Mouse (Mus musculus): ENCODE measurements around the gene Tspan32. TPM values are rescaled to one million over a fixed set of nuclear protein-coding genes. Genes with fewer than 3 reads are reported as not detected.

The Tspan32 gene
- 104 and 119 TPM in 2 replicates for total RNA-seq (2014; fragmentation: Nextera tagmentation)
- 247 and 297 TPM in 2 replicates for total RNA-seq (2017)
- 57.5 and 59.3 TPM in 2 replicates for polyA plus RNA-seq (2012)

GRCm38 (mm10) chr7:143004727-143005343, at the start of gene Tspan32:
TSS of gene Tspan32 (plus strand) at chr7:143005046.
- Histone ChIP-seq H3K9me3 (replicated peaks) (no peaks in the 10 kb centered on the region), H3K4me3 (ENCODE audit: low read depth, low read length) (peak within 1 kb of the TSS; percentile 80), H3K4me1 (ENCODE audit: insufficient read depth, low read depth, low read length) (peaks cover 74% of the 10 kb centered on the region), H3K27me3 (ENCODE audit: insufficient read depth, low read length) (no peaks in the 10 kb centered on the region), H3K36me3 (replicated peaks) (peaks cover 41% of the 10 kb centered on the region)
- ATAC-seq (ENCODE audit: extremely low read depth, insufficient number of reproducible peaks, low FRiP score, poor library complexity, severe bottlenecking) (peak; percentile 72), DNase-seq (ENCODE audit: low spot score) (peak; percentile 84)
- TF ChIP-seq CTCF (IDR thresholded peaks at IDR 0.05; ENCODE audit: low read depth, low read length) (no peak), GATA1 (IDR thresholded peaks at IDR 0.05; ENCODE audit: borderline replicate concordance, low read length) (no peak), POLR2AphosphoS5 (IDR thresholded peaks at IDR 0.05; ENCODE audit: insufficient replicate concordance, low read depth, low read length) (no peak), TAL1 (conservative IDR thresholded peaks at IDR 0.05; ENCODE audit: low read depth, low read length) (no peak; the same call in 1 of the 2 replicates), GATA2 (IDR thresholded peaks at IDR 0.05; ENCODE audit: borderline replicate concordance, low read depth, low read length) (no peak)

GRCm38 (mm10) chr7:142956018-142956417, 48.8 kb upstream of the Tspan32 start:
- TF ChIP-seq GATA1 (IDR thresholded peaks at IDR 0.05; ENCODE audit: borderline replicate concordance, low read length), result no peak
- TF ChIP-seq GATA2 (IDR thresholded peaks at IDR 0.05; ENCODE audit: borderline replicate concordance, low read depth, low read length), result no peak
- no peak for TF ChIP-seq TAL1 (conservative IDR thresholded peaks at IDR 0.05; ENCODE audit: low read depth, low read length)
- no peak for TF ChIP-seq POLR2AphosphoS5 (IDR thresholded peaks at IDR 0.05; ENCODE audit: insufficient replicate concordance, low read depth, low read length)
- no peak for TF ChIP-seq CTCF (IDR thresholded peaks at IDR 0.05; ENCODE audit: low read depth, low read length)
- peaks cover 4% of the 10 kb centered on the region for H3K27me3 ChIP-seq (ENCODE audit: insufficient read depth, low read length)

DNA sequence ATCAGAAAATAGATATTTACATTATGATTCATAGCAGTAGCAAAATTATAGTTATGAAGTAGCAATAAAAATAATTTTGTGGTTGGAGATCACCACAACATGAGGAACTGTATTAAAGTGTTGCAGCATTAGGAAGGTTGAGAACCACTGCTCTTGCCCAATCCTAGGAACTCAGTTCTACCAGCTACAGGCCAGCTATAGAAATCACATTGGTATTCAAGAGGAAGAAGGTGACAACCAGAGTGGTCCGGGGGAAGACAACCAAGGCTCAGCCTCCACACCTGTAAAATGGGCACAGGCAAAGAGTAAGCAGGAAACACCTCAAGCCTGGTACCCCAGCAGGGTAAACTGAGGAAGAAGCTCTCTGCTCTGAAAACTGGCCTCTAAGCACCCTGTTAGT, 46.0 kb upstream of the Tspan32 start:
- Histone ChIP-seq H3K4me3 (ENCODE audit: low read depth, low read length) (no peak overlapping the region), H3K36me3 (replicated peaks) (no peaks in the 10 kb centered on the region), H3K27me3 (ENCODE audit: insufficient read depth, low read length) (peaks cover 9% of the 10 kb centered on the region), H3K9me3 (replicated peaks) (no peaks in the 10 kb centered on the region), H3K4me1 (ENCODE audit: insufficient read depth, low read depth, low read length) (no peaks in the 10 kb centered on the region)
- ATAC-seq (ENCODE audit: extremely low read depth, insufficient number of reproducible peaks, low FRiP score, poor library complexity, severe bottlenecking) (no peak), DNase-seq (ENCODE audit: low spot score) (no peak)
- no peak for TF ChIP-seq POLR2AphosphoS5 (IDR thresholded peaks at IDR 0.05; ENCODE audit: insufficient replicate concordance, low read depth, low read length)
- no peak for TF ChIP-seq CTCF (IDR thresholded peaks at IDR 0.05; ENCODE audit: low read depth, low read length)

More at GRCm38 (mm10) chr7:142956018-142956417, 48.8 kb upstream of the Tspan32 start:
- DNase-seq (ENCODE audit: low spot score) (no peak), ATAC-seq (ENCODE audit: extremely low read depth, insufficient number of reproducible peaks, low FRiP score, poor library complexity, severe bottlenecking) (no peak)
- H3K4me1 ChIP-seq (ENCODE audit: insufficient read depth, low read depth, low read length), result no peaks in the 10 kb centered on the region
- no peak overlapping the region for H3K4me3 ChIP-seq (ENCODE audit: low read depth, low read length)
- H3K36me3 ChIP-seq (replicated peaks), result no peaks in the 10 kb centered on the region
- no peaks in the 10 kb centered on the region for H3K9me3 ChIP-seq (replicated peaks)

DNA sequence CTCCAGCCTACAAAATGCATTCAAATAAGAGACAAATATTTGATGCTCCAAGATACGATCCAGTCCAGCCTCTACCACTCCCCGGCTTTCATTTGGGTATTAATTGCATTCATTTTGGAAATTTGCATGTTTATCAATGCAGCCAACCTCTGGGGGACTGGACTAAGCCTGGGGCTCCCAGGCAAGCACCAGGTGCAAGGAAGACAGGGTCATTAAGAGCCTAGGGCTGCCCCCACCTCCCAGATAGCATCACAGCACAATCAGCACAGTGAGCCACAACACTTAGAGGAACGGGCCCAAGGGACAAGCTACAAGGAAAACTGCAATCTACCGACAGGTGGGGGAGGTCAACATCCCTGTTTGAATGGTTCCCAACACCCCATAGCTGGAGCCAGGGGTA, 45.1 kb upstream of the Tspan32 start:
- ATAC-seq (ENCODE audit: extremely low read depth, insufficient number of reproducible peaks, low FRiP score, poor library complexity, severe bottlenecking) (no peak), DNase-seq (ENCODE audit: low spot score) (no peak)
- Histone ChIP-seq H3K9me3 (replicated peaks) (no peaks in the 10 kb centered on the region), H3K4me3 (ENCODE audit: low read depth, low read length) (no peak overlapping the region), H3K36me3 (replicated peaks) (no peaks in the 10 kb centered on the region), H3K4me1 (ENCODE audit: insufficient read depth, low read depth, low read length) (no peaks in the 10 kb centered on the region), H3K27me3 (ENCODE audit: insufficient read depth, low read length) (peaks cover 16% of the 10 kb centered on the region)
- TF ChIP-seq CTCF (IDR thresholded peaks at IDR 0.05; ENCODE audit: low read depth, low read length) (no peak), GATA1 (IDR thresholded peaks at IDR 0.05; ENCODE audit: borderline replicate concordance, low read length) (no peak), GATA2 (IDR thresholded peaks at IDR 0.05; ENCODE audit: borderline replicate concordance, low read depth, low read length) (no peak), TAL1 (conservative IDR thresholded peaks at IDR 0.05; ENCODE audit: low read depth, low read length) (no peak)

DNA sequence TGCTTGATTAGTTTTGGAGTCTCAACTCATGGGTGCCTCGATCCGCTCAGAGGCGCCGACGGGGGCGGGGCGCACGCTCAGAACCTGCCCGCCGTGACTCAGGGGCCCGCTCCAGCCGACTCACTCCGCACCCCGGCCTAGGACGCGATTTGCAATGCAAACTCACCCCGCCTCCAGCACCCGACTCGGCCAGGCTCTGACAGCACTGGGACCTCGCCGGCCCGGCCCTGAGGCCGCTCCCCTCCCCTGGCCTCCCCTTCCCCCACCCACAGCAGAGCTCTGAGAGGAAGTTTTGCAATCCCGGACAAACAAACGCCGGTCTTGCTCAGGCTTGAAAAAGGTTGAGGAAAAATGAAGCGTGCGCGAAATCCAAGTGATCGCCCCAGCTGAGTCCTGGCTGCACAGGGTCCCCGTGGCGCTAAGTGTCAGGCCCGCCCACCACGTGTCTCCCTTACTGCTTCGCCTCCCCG, 37.4 kb upstream of the Tspan32 start:
- no peak for ATAC-seq (ENCODE audit: extremely low read depth, insufficient number of reproducible peaks, low FRiP score, poor library complexity, severe bottlenecking)
- H3K27me3 ChIP-seq (ENCODE audit: insufficient read depth, low read length), result peaks cover 33% of the 10 kb centered on the region

DNA sequence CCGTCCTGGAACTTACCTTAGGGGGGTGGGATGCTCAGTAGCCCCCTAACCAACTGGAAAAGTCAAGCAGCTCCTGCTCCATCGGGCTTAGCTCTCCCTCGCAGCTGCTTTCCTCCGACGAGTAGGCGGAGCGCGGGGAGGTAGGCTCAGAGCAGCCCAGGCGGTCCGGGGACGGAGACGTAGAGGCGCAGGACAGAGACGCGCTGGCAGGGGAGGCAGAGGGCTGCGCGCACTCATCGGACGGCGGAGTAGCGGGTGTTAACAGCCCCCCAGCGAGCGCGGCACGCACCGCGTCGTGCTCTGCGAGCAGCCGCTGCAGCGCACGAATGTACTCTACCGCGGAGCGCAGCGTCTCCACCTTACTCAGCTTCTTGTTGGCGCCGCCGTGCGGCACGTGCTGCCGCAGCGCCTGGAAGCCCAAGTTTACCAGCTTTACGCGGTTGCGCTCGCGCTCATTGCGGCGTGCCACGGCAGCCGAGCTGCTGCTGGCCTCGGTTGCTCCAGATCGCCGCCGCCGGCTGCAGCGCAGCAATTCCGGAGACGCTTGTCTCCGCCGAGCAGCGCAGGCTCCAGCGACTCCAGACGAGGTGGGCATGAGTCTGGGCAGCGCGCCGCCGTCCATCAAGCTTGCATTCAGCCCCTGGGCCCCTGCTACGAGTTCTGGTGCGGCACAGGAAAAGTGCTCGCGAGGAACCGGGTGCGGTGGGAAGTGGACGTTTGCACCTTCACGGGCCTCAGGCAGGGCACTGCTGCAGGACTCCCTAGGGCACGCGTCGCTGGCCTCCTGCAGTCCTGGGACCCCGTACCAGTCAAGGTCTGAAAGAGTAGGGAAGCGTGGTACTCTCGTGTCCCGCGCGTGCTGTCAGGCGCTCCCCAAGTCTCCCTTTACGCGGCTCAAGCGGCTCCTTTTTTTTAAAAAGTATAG, 36.7 kb upstream of the Tspan32 start:
- Histone ChIP-seq H3K9me3 (replicated peaks) (peaks cover 10% of the 10 kb centered on the region), H3K4me3 (ENCODE audit: low read depth, low read length) (no peak overlapping the region; the same call in 1 of the 2 replicates), H3K36me3 (replicated peaks) (no peaks in the 10 kb centered on the region), H3K27me3 (ENCODE audit: insufficient read depth, low read length) (peaks cover 33% of the 10 kb centered on the region), H3K4me1 (ENCODE audit: insufficient read depth, low read depth, low read length) (no peaks in the 10 kb centered on the region; the same call in 1 of the 2 replicates)
- DNase-seq (ENCODE audit: low spot score) (no peak), ATAC-seq (ENCODE audit: extremely low read depth, insufficient number of reproducible peaks, low FRiP score, poor library complexity, severe bottlenecking) (no peak)
- TF ChIP-seq TAL1 (conservative IDR thresholded peaks at IDR 0.05; ENCODE audit: low read depth, low read length) (no peak), POLR2AphosphoS5 (IDR thresholded peaks at IDR 0.05; ENCODE audit: insufficient replicate concordance, low read depth, low read length) (no peak), CTCF (IDR thresholded peaks at IDR 0.05; ENCODE audit: low read depth, low read length) (no peak), GATA1 (IDR thresholded peaks at IDR 0.05; ENCODE audit: borderline replicate concordance, low read length) (no peak)

More for the DNA sequence above, 37.4 kb upstream of the Tspan32 start:
- H3K4me3 ChIP-seq (ENCODE audit: low read depth, low read length), result no peak overlapping the region
- no peak for DNase-seq (ENCODE audit: low spot score)
- no peaks in the 10 kb centered on the region for H3K36me3 ChIP-seq (replicated peaks)
- peaks cover 10% of the 10 kb centered on the region for H3K9me3 ChIP-seq (replicated peaks)
- TF ChIP-seq POLR2AphosphoS5 (IDR thresholded peaks at IDR 0.05; ENCODE audit: insufficient replicate concordance, low read depth, low read length) (no peak), GATA1 (IDR thresholded peaks at IDR 0.05; ENCODE audit: borderline replicate concordance, low read length) (no peak)
- no peaks in the 10 kb centered on the region; the same call in 1 of the 2 replicates for H3K4me1 ChIP-seq (ENCODE audit: insufficient read depth, low read depth, low read length)
